Mouse (Mus musculus) MEL (cell line): Measurements from ENCODE around the gene Prss48. TPM values are rescaled to one million over a fixed set of nuclear protein-coding genes. Genes with fewer than 3 reads are reported as not detected.

Experiments
- DNase-seq: peaks from one replicate; pipeline ENCODE4 v3.0.0; 2011; ENCODE audit warnings: low read depth, low spot score
- H3K27ac ChIP-seq: 2 replicates; pipeline ENCODE4 v1.5.1; 2012; ENCODE audit warnings: low read depth, mild to moderate bottlenecking, control low read depth, low read length, moderate library complexity; ENCODE audit not compliant: control insufficient read depth
- H3K27me3 ChIP-seq, 2 experiments: fragments of 150-350 bp in 1 of 2; sonication (generic) in 1 of 2; 2 replicates each; pipeline ENCODE4 v1.6.1; 2012; ENCODE audit warnings: low read length in 2 of 2, mild to moderate bottlenecking in 2 of 2, improper control_type of control experiment in 1 of 2, moderate library complexity in 1 of 2; ENCODE audit not compliant: insufficient read depth in 2 of 2, control insufficient read depth in 1 of 2
- H3K36me3 ChIP-seq, 2 experiments: 2 replicates each; pipeline ENCODE4 v1.6.1; 2012 to 2014; ENCODE audit warnings: low read length in 2 of 2, improper control_type of control experiment in 1 of 2, inconsistent platforms in 1 of 2, mild to moderate bottlenecking in 1 of 2; ENCODE audit not compliant: insufficient read depth in 2 of 2, control insufficient read depth in 1 of 2
- H3K4me1 ChIP-seq, 2 experiments: fragments of 150-350 bp in 1 of 2; sonication (generic) in 1 of 2; 2 replicates each; pipeline ENCODE4 v1.6.1; 2012; ENCODE audit warnings: low read length in 2 of 2, improper control_type of control experiment in 1 of 2, mild to moderate bottlenecking in 1 of 2; ENCODE audit not compliant: insufficient read depth in 2 of 2, control insufficient read depth in 1 of 2
- H3K4me3 ChIP-seq, 2 experiments: fragments of 150-350 bp in 1 of 2; sonication (generic) in 1 of 2; 2 replicates each; pipeline ENCODE4 v1.5.1; 2012; ENCODE audit warnings: low read depth in 2 of 2, low read length in 2 of 2, mild to moderate bottlenecking in 2 of 2, moderate library complexity in 2 of 2, control low read depth in 1 of 2, improper control_type of control experiment in 1 of 2; ENCODE audit not compliant: control insufficient read depth in 1 of 2, insufficient read depth in 1 of 2
- H3K79me2 ChIP-seq: 2 replicates; pipeline ENCODE4 v1.6.1; 2012; ENCODE audit warnings: mild to moderate bottlenecking, low read length, moderate library complexity; ENCODE audit not compliant: control insufficient read depth, poor library complexity, insufficient read depth
- H3K9ac ChIP-seq: 2 replicates; pipeline ENCODE4 v1.6.1; 2012; ENCODE audit warnings: low read depth, mild to moderate bottlenecking, control low read depth, low read length, moderate library complexity; ENCODE audit not compliant: control insufficient read depth, poor library complexity, severe bottlenecking
- H3K9me3 ChIP-seq: fragments of 150-350 bp; sonication (generic); replicated peaks from 2 replicates; pipeline ENCODE4 v1.6.1; 2012; ENCODE audit warnings: mild to moderate bottlenecking, low read length, improper control_type of control experiment, moderate library complexity; ENCODE audit not compliant: insufficient read depth
- CHD1 ChIP-seq: IDR thresholded peaks from 2 replicates; pipeline ENCODE4 v1.6.1; 2012; ENCODE audit warnings: low read depth, mild to moderate bottlenecking, inconsistent platforms, low read length, improper control_type of control experiment
- CHD2 ChIP-seq: IDR thresholded peaks from 2 replicates; pipeline ENCODE4 v1.6.1; 2011; ENCODE audit warnings: low read length, improper control_type of control experiment
- CTCF ChIP-seq, 3 experiments: IDR thresholded peaks in 2 of 3; conservative IDR thresholded peaks in 1 of 3; 2 replicates each; pipeline ENCODE4 v1.5.1; 2011 to 2012; ENCODE audit warnings: low read length in 3 of 3, low read depth in 2 of 3, mild to moderate bottlenecking in 2 of 3, improper control_type of control experiment in 1 of 3, inconsistent platforms in 1 of 3, mixed read lengths in 1 of 3, moderate library complexity in 1 of 3; ENCODE audit not compliant: control insufficient read depth in 1 of 3, insufficient read depth in 1 of 3, poor library complexity in 1 of 3, severe bottlenecking in 1 of 3
- E2F4 ChIP-seq: IDR thresholded peaks from 2 replicates; pipeline ENCODE4 v1.6.1; 2011; ENCODE audit warnings: low read depth, low read length, improper control_type of control experiment, borderline replicate concordance
- ELF1 ChIP-seq: IDR thresholded peaks from 2 replicates; pipeline ENCODE4 v1.6.1; 2014; ENCODE audit warnings: low read depth, mild to moderate bottlenecking, inconsistent platforms, low read length, improper control_type of control experiment, moderate library complexity
- EP300 ChIP-seq, 2 experiments: IDR thresholded peaks; 2 replicates each; pipeline ENCODE4 v1.6.1; 2011; ENCODE audit warnings: improper control_type of control experiment in 2 of 2, low read length in 2 of 2, low read depth in 1 of 2, mild to moderate bottlenecking in 1 of 2
- ETS1 ChIP-seq: IDR thresholded peaks from 2 replicates; pipeline ENCODE4 v1.6.1; 2012; ENCODE audit warnings: low read depth, mild to moderate bottlenecking, inconsistent platforms, low read length, improper control_type of control experiment, moderate library complexity
- GATA1 ChIP-seq: IDR thresholded peaks from 2 replicates; pipeline ENCODE4 v1.6.1; 2011; ENCODE audit warnings: low read depth, low read length, improper control_type of control experiment
- HCFC1 ChIP-seq: IDR thresholded peaks from 2 replicates; pipeline ENCODE4 v1.6.1; 2012; ENCODE audit warnings: low read depth, mild to moderate bottlenecking, inconsistent platforms, low read length, improper control_type of control experiment, moderate library complexity
- JUND ChIP-seq: IDR thresholded peaks from 2 replicates; pipeline ENCODE4 v1.6.1; 2011; ENCODE audit warnings: low read depth, mild to moderate bottlenecking, improper control_type of control experiment, low read length
- MAZ ChIP-seq: IDR thresholded peaks from 2 replicates; pipeline ENCODE4 v1.6.1; 2012; ENCODE audit warnings: low read depth, mild to moderate bottlenecking, inconsistent platforms, low read length, improper control_type of control experiment
- MEF2A ChIP-seq: IDR thresholded peaks from 2 replicates; pipeline ENCODE4 v1.6.1; 2014; ENCODE audit warnings: low read depth, mild to moderate bottlenecking, inconsistent platforms, low read length, improper control_type of control experiment; ENCODE audit not compliant: poor library complexity, insufficient replicate concordance, severe bottlenecking; ENCODE audit errors: extremely low read depth
- MXI1 ChIP-seq: IDR thresholded peaks from 2 replicates; pipeline ENCODE4 v1.6.1; 2011; ENCODE audit warnings: mild to moderate bottlenecking, low read depth, low read length, improper control_type of control experiment
- MYB ChIP-seq: IDR thresholded peaks from 2 replicates; pipeline ENCODE4 v1.6.1; 2011; ENCODE audit warnings: mild to moderate bottlenecking, low read depth, low read length, improper control_type of control experiment
- MYC ChIP-seq: IDR thresholded peaks from 2 replicates; pipeline ENCODE4 v1.6.1; 2011; ENCODE audit warnings: low read depth, mild to moderate bottlenecking, low read length, improper control_type of control experiment, moderate library complexity
- NRF1 ChIP-seq: IDR thresholded peaks from 2 replicates; pipeline ENCODE4 v1.6.1; 2014; ENCODE audit warnings: low read depth, mild to moderate bottlenecking, inconsistent platforms, low read length, improper control_type of control experiment, moderate library complexity; ENCODE audit not compliant: poor library complexity, insufficient read depth, severe bottlenecking
- POLR2AphosphoS5 ChIP-seq: IDR thresholded peaks from 2 replicates; pipeline ENCODE4 v1.6.1; 2012; ENCODE audit warnings: low read depth, borderline replicate concordance, mild to moderate bottlenecking, inconsistent platforms, low read length, moderate library complexity, mixed read lengths
- RCOR1 ChIP-seq: IDR thresholded peaks from 2 replicates; pipeline ENCODE4 v1.6.1; 2012; ENCODE audit warnings: low read depth, mild to moderate bottlenecking, inconsistent platforms, low read length, improper control_type of control experiment
- TBP ChIP-seq: IDR thresholded peaks from 2 replicates; pipeline ENCODE4 v1.8.0; 2011; ENCODE audit warnings: low read depth, low read length, improper control_type of control experiment
- TCF12 ChIP-seq: IDR thresholded peaks from 2 replicates; pipeline ENCODE4 v1.6.1; 2014; ENCODE audit warnings: low read depth, mild to moderate bottlenecking, inconsistent platforms, low read length, improper control_type of control experiment, moderate library complexity
- UBTF ChIP-seq: IDR thresholded peaks from 2 replicates; pipeline ENCODE4 v1.6.1; 2012; ENCODE audit warnings: low read depth, mild to moderate bottlenecking, inconsistent platforms, low read length, improper control_type of control experiment, moderate library complexity, borderline replicate concordance; ENCODE audit not compliant: insufficient read depth
- USF1 ChIP-seq: IDR thresholded peaks from 2 replicates; pipeline ENCODE4 v1.6.1; 2014; ENCODE audit warnings: low read depth, mild to moderate bottlenecking, inconsistent platforms, low read length, improper control_type of control experiment, moderate library complexity
- USF2 ChIP-seq, 2 experiments: IDR thresholded peaks; 2 replicates each; pipeline ENCODE4 v1.6.1; 2011 to 2012; ENCODE audit warnings: improper control_type of control experiment in 2 of 2, low read length in 2 of 2, borderline replicate concordance in 1 of 2, inconsistent platforms in 1 of 2, low read depth in 1 of 2, mild to moderate bottlenecking in 1 of 2; ENCODE audit not compliant: insufficient read depth in 1 of 2
- ZC3H11A ChIP-seq: IDR thresholded peaks from 2 replicates; pipeline ENCODE4 v1.6.1; 2012; ENCODE audit warnings: low read depth, mild to moderate bottlenecking, inconsistent platforms, low read length, improper control_type of control experiment
- ZKSCAN1 ChIP-seq: IDR thresholded peaks from 2 replicates; pipeline ENCODE4 v1.6.1; 2012; ENCODE audit warnings: low read depth, mild to moderate bottlenecking, inconsistent platforms, low read length, improper control_type of control experiment, moderate library complexity
- ZMIZ1 ChIP-seq: IDR thresholded peaks from 2 replicates; pipeline ENCODE4 v1.6.1; 2012; ENCODE audit warnings: low read depth, mild to moderate bottlenecking, inconsistent platforms, low read length, improper control_type of control experiment, moderate library complexity
- ZNF384 ChIP-seq: IDR thresholded peaks from 2 replicates; pipeline ENCODE4 v1.6.1; 2012; ENCODE audit warnings: low read depth, mild to moderate bottlenecking, inconsistent platforms, low read length, improper control_type of control experiment
- polyA plus RNA-seq, 2 experiments: library from polyadenylated mRNA; stranded (reverse) in 1 of 2; unstranded in 1 of 2; fragments of >175 nt in 1 of 2; fragments of >200 nt in 1 of 2; gene quantifications; 2 replicates each; pipeline versions ENCODE4 v1.2.1 to v1.2.4; 2012; ENCODE audit warnings: low replicate concordance in 2 of 2, low read depth in 1 of 2; ENCODE audit not compliant: insufficient read length in 2 of 2, insufficient read depth in 1 of 2, missing spikeins in 1 of 2
- total RNA-seq: library from RNA; depleted of rRNA; stranded (reverse); fragments of 300-350 nt; gene quantifications from 2 replicates; pipeline ENCODE4 v1.2.3, GENCODE M21; 2012

Gene Prss48
- total and polyA plus RNA-seq, 3 experiments: not detected

DNA sequence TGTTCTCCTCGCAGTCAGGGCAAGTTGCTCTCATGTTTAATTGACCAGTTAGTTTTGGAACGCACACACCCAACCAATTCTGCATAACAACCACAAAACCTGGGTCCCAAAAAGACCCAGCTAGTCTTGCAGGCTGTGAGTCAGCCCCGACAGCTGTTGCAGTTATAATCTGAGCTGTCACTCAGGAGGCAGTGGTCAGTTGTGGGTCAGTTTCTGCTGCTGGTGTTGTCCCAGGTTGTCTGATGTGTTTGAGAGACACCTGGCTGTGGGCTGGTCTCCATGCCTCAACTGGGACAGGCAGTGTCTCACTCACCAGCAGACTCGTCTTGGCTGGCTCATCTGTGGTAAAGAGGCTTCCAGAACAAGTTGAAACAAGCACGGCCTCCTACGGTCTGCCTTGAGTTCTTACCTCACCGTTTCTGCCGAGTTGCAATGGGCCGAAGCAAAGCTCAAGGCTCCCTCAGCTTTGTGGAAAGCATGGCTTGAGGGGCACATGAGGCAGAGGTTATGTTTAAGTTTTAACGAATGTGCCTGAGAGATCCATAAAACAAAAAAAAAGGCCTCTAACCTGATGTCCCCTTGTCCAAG, 49.5 kb downstream of the Prss48 start:
- Histone ChIP-seq H3K9me3 (no peaks in the 10 kb centered on the region), H3K4me3 (no peak overlapping the region), H3K4me1 (no peaks in the 10 kb centered on the region), H3K27ac (no peak overlapping the region), H3K79me2 (no peaks in the 10 kb centered on the region), H3K27me3 (no peaks in the 10 kb centered on the region), H3K9ac (no peak overlapping the region), H3K36me3 (no peaks in the 10 kb centered on the region)
- no peak for DNase-seq
- TF ChIP-seq POLR2AphosphoS5 (no peak), HCFC1 (no peak), EP300 (IDR thresholded peaks at IDR 0.05; ENCODE audit: low read depth in 1 of 2, low read length in 2 of 2) (no peak), ELF1 (no peak), MXI1 (no peak), CTCF (IDR thresholded peaks at IDR 0.05 in 2 of 3, conservative IDR thresholded peaks at IDR 0.05 in 1 of 3; ENCODE audit: control insufficient read depth in 1 of 3, insufficient read depth in 1 of 3, low read depth in 2 of 3, low read length in 3 of 3, poor library complexity in 1 of 3, severe bottlenecking in 1 of 3) (no peak), USF1 (no peak), CHD1 (no peak), MAZ (no peak), TBP (no peak), USF2 (IDR thresholded peaks at IDR 0.05; ENCODE audit: borderline replicate concordance in 1 of 2, insufficient read depth in 1 of 2, low read depth in 1 of 2, low read length in 2 of 2) (no peak), GATA1 (no peak), UBTF (no peak), ZNF384 (no peak), MYC (no peak), E2F4 (no peak)

DNA sequence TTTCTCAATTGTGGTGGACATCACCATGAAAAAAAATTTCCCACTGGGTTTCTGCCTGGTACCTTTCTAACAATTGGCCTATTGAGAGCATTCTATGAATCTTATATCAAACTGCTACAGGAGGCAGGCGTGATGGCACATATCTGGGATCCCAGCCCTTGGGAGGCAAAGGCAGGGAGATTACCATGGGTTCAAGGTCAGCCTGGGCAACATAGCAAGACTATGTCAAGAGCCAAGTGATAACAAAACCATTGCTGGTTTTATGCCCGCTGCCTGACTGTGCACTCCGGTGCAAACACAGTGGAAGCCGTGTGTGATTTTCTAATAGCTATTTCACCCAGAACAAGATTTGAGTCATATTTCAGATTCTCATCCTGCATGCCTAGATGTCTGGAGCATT, 51.4 kb downstream of the Prss48 start:
- H3K9me3 ChIP-seq: no peaks in the 10 kb centered on the region
- H3K27ac ChIP-seq: no peak overlapping the region
- H3K36me3 ChIP-seq: no peaks in the 10 kb centered on the region
- H3K4me1 ChIP-seq: no peaks in the 10 kb centered on the region
- no peaks in the 10 kb centered on the region for H3K79me2 ChIP-seq
- no peaks in the 10 kb centered on the region for H3K27me3 ChIP-seq
- H3K9ac ChIP-seq: no peak overlapping the region
- TF ChIP-seq CHD1 (no peak), HCFC1 (no peak), EP300 (IDR thresholded peaks at IDR 0.05; ENCODE audit: low read depth in 1 of 2, low read length in 2 of 2) (no peak), ZMIZ1 (no peak), MYB (no peak), UBTF (no peak), ZKSCAN1 (no peak), NRF1 (no peak), ETS1 (no peak), GATA1 (no peak), USF2 (IDR thresholded peaks at IDR 0.05; ENCODE audit: borderline replicate concordance in 1 of 2, insufficient read depth in 1 of 2, low read depth in 1 of 2, low read length in 2 of 2) (no peak), MEF2A (no peak), CHD2 (no peak), USF1 (no peak), POLR2AphosphoS5 (no peak), JUND (no peak), CTCF (IDR thresholded peaks at IDR 0.05 in 2 of 3, conservative IDR thresholded peaks at IDR 0.05 in 1 of 3; ENCODE audit: control insufficient read depth in 1 of 3, insufficient read depth in 1 of 3, low read depth in 2 of 3, low read length in 3 of 3, poor library complexity in 1 of 3, severe bottlenecking in 1 of 3) (no peak), ZC3H11A (no peak), RCOR1 (no peak), TCF12 (no peak)
- no peak for DNase-seq
- H3K4me3 ChIP-seq: no peak overlapping the region
